Mouse (Mus musculus) ES-Bruce4 (cell line): ENCODE measurements around the gene Hist1h2ah. TPM values are rescaled to one million over a fixed set of nuclear protein-coding genes. Genes with fewer than 3 reads are reported as not detected.

ENCODE experiments used
- H3K27ac ChIP-seq: 2 replicates; pipeline ENCODE4 v1.5.1; 2012; ENCODE audit warnings: low read length, inconsistent platforms; ENCODE audit not compliant: insufficient read depth
- H3K27me3 ChIP-seq: 2 replicates; pipeline ENCODE4 v1.6.1; 2012; ENCODE audit warnings: mild to moderate bottlenecking, low read length, inconsistent platforms; ENCODE audit not compliant: control insufficient read depth, poor library complexity, insufficient read depth, severe bottlenecking
- H3K36me3 ChIP-seq: 2 replicates; pipeline ENCODE4 v1.6.1; 2012; ENCODE audit warnings: inconsistent platforms, mild to moderate bottlenecking, low read length, moderate library complexity; ENCODE audit not compliant: control insufficient read depth, poor library complexity, insufficient read depth, severe bottlenecking
- H3K4me1 ChIP-seq: one replicate; pipeline ENCODE4 v1.8.1; 2011; ENCODE audit warnings: low read length; ENCODE audit not compliant: control insufficient read depth, insufficient read depth
- H3K4me3 ChIP-seq: 2 replicates; pipeline ENCODE4 v1.5.1; 2011; ENCODE audit warnings: low read depth, mild to moderate bottlenecking, low read length
- H3K9ac ChIP-seq: 2 replicates; pipeline ENCODE4 v1.6.1; 2012; ENCODE audit warnings: low read depth, mild to moderate bottlenecking, inconsistent platforms; ENCODE audit not compliant: poor library complexity, severe bottlenecking
- H3K9me3 ChIP-seq: replicated peaks from 2 replicates; pipeline ENCODE4 v1.6.1; 2012; ENCODE audit warnings: mild to moderate bottlenecking, low read length, inconsistent platforms; ENCODE audit not compliant: control insufficient read depth, poor library complexity, insufficient read depth, severe bottlenecking
- CTCF ChIP-seq: IDR thresholded peaks from one replicate; pipeline ENCODE4 v1.8.1; 2011; ENCODE audit warnings: low read depth, low read length
- EP300 ChIP-seq: IDR thresholded peaks from 2 replicates; pipeline ENCODE4 v1.6.1; 2011; ENCODE audit warnings: low read depth, low read length; ENCODE audit not compliant: insufficient read depth
- POLR2A ChIP-seq: IDR thresholded peaks from one replicate; pipeline ENCODE4 v1.8.1; 2011; ENCODE audit warnings: low read length; ENCODE audit not compliant: insufficient read depth
- polyA plus RNA-seq: library from polyadenylated mRNA; stranded (reverse); fragments of >200 nt; gene quantifications from 2 replicates; pipeline ENCODE4 v1.2.4, GENCODE M21; 2011; ENCODE audit warnings: low read depth; ENCODE audit not compliant: missing spikeins, insufficient read depth, insufficient read length

Gene Hist1h2ah
- polyA plus RNA-seq, 1 experiment: 17.2 TPM

- Histone ChIP-seq H3K27ac (peak overlapping the region; percentile 69), H3K36me3 (no peaks in the 10 kb centered on the region), H3K27me3 (no peaks in the 10 kb centered on the region), H3K4me1 (no peaks in the 10 kb centered on the region), H3K4me3 (peak overlapping the region; percentile 66), H3K9me3 (no peaks in the 10 kb centered on the region), H3K9ac (peak overlapping the region; percentile 80)
- no peak for TF ChIP-seq CTCF
- no peak for TF ChIP-seq EP300
- no peak for TF ChIP-seq POLR2A
Measured at GRCm38 (mm10) chr13:22039951-22040463, 4.6 kb upstream of the Hist1h2ah start.

GRCm38 (mm10) chr13:22039364-22039763, 4.0 kb upstream of the Hist1h2ah start:
- Histone ChIP-seq H3K9me3 (no peaks in the 10 kb centered on the region), H3K27ac (peak overlapping the region; percentile 65; the same call in 1 of the 2 replicates), H3K36me3 (no peaks in the 10 kb centered on the region), H3K27me3 (no peaks in the 10 kb centered on the region), H3K4me3 (no peak overlapping the region), H3K9ac (0 out of 2 replicates have a peak overlapping the region, but pooled peaks have one; percentile 80), H3K4me1 (no peaks in the 10 kb centered on the region)
- TF ChIP-seq CTCF (no peak), EP300 (no peak), POLR2A (no peak)

- Histone ChIP-seq H3K9ac (peak overlapping the region; percentile 98), H3K9me3 (no peaks in the 10 kb centered on the region), H3K36me3 (no peaks in the 10 kb centered on the region), H3K4me3 (no peak overlapping the region), H3K27me3 (no peaks in the 10 kb centered on the region), H3K4me1 (no peaks in the 10 kb centered on the region), H3K27ac (no peak overlapping the region)
- TF ChIP-seq EP300 (no peak), CTCF (no peak), POLR2A (no peak)
Measured at GRCm38 (mm10) chr13:22037415-22037814, 2.0 kb upstream of the Hist1h2ah start.

- Histone ChIP-seq H3K9me3 (no peaks in the 10 kb centered on the region), H3K27ac (peak overlapping the region; percentile 98), H3K36me3 (no peaks in the 10 kb centered on the region), H3K4me3 (no peak overlapping the region), H3K27me3 (no peaks in the 10 kb centered on the region), H3K9ac (peak overlapping the region; percentile 98), H3K4me1 (no peaks in the 10 kb centered on the region)
- TF ChIP-seq POLR2A: no peak
- no peak for TF ChIP-seq EP300
- no peak for TF ChIP-seq CTCF
Measured at GRCm38 (mm10) chr13:22036986-22037385, 1.6 kb upstream of the Hist1h2ah start.

GRCm38 (mm10) chr13:22036149-22036956, 985 bp upstream of the Hist1h2ah start:
- no peaks in the 10 kb centered on the region for H3K4me1 ChIP-seq

GRCm38 (mm10) chr13:22034443-22035266, 713 bp downstream of the Hist1h2ah start:
- no peaks in the 10 kb centered on the region for H3K27me3 ChIP-seq
- no peaks in the 10 kb centered on the region for H3K36me3 ChIP-seq
- H3K27ac ChIP-seq: peak overlapping the region; percentile 95
- no peak for TF ChIP-seq EP300
- no peak for TF ChIP-seq CTCF
- TF ChIP-seq POLR2A: no peak
- peak overlapping the region; percentile 99 for H3K9ac ChIP-seq
- H3K4me1 ChIP-seq: no peaks in the 10 kb centered on the region
- H3K9me3 ChIP-seq: no peaks in the 10 kb centered on the region
- H3K4me3 ChIP-seq: peak overlapping the region; percentile 80

More at GRCm38 (mm10) chr13:22036149-22036956, 985 bp upstream of the Hist1h2ah start:
- H3K27ac ChIP-seq: peak overlapping the region; percentile 98
- peak overlapping the region; percentile 64 for H3K4me3 ChIP-seq
- H3K9ac ChIP-seq: peak overlapping the region; percentile 98
- H3K36me3 ChIP-seq: no peaks in the 10 kb centered on the region
- TF ChIP-seq EP300 (no peak), POLR2A (peak; percentile 77)
- no peaks in the 10 kb centered on the region for H3K9me3 ChIP-seq
- H3K27me3 ChIP-seq: no peaks in the 10 kb centered on the region
